Mouse (Mus musculus): ENCODE measurements around the gene Map3k5. TPM values are rescaled to one million over a fixed set of nuclear protein-coding genes. Genes with fewer than 3 reads are reported as not detected.

Map3k5 gene
- total and polyA plus RNA-seq, 2 experiments from 2014 or later = 1.5 to 5.3 TPM

GRCm38 (mm10) chr10:20036375-20036774 is 102.1 kb downstream of the Map3k5 start:
- Histone ChIP-seq H3K4me1 (ENCODE audit: insufficient read depth, low read length) (no peaks in the 10 kb centered on the region), H3K4me3 (ENCODE audit: low read depth, low read length) (no peak overlapping the region), H3K27me3 (ENCODE audit: insufficient read depth, low read length) (no peaks in the 10 kb centered on the region), H3K4me2 (ENCODE audit: low read depth, low read length, poor library complexity, severe bottlenecking) (no peak overlapping the region), H3K9me3 (ENCODE audit: low read length) (no peaks in the 10 kb centered on the region), H3K9ac (replicated peaks; ENCODE audit: low read length, poor library complexity, severe bottlenecking) (no peak overlapping the region), H3K27ac (ENCODE audit: low read depth, low read length) (no peak overlapping the region), H3K36me3 (ENCODE audit: insufficient read depth, low read length) (no peaks in the 10 kb centered on the region)
- DNase-seq (ENCODE audit: low spot score) (no peak), ATAC-seq (ENCODE audit: low FRiP score) (no peak)
- TF ChIP-seq CTCF (IDR thresholded peaks at IDR 0.05) = no peak
- WGBS = 86% methylated on average over 2 of the region's 2 CpGs

- Histone ChIP-seq H3K36me3 (ENCODE audit: insufficient read depth, low read length) (no peaks in the 10 kb centered on the region), H3K9ac (replicated peaks; ENCODE audit: low read length, poor library complexity, severe bottlenecking) (no peak overlapping the region), H3K27me3 (ENCODE audit: insufficient read depth, low read length) (no peaks in the 10 kb centered on the region), H3K4me2 (ENCODE audit: low read depth, low read length, poor library complexity, severe bottlenecking) (no peak overlapping the region), H3K27ac (ENCODE audit: low read depth, low read length) (no peak overlapping the region), H3K4me1 (ENCODE audit: insufficient read depth, low read length) (no peaks in the 10 kb centered on the region), H3K9me3 (ENCODE audit: low read length) (no peaks in the 10 kb centered on the region), H3K4me3 (ENCODE audit: low read depth, low read length) (no peak overlapping the region)
- TF ChIP-seq CTCF (IDR thresholded peaks at IDR 0.05) = no peak
- ATAC-seq (ENCODE audit: low FRiP score) = no peak
- WGBS = 77% methylated on average over 7 of the region's 7 CpGs
- DNase-seq (ENCODE audit: low spot score) = no peak
Measured at GRCm38 (mm10) chr10:20036846-20037245, 102.6 kb downstream of the Map3k5 start.

- H3K36me3 ChIP-seq (ENCODE audit: insufficient read depth, low read length) = no peaks in the 10 kb centered on the region
- no peak for ATAC-seq (ENCODE audit: low FRiP score)
- H3K9me3 ChIP-seq (ENCODE audit: low read length) = no peaks in the 10 kb centered on the region
- no peaks in the 10 kb centered on the region for H3K27me3 ChIP-seq (ENCODE audit: insufficient read depth, low read length)
- H3K4me2 ChIP-seq (ENCODE audit: low read depth, low read length, poor library complexity, severe bottlenecking) = no peak overlapping the region
- H3K9ac ChIP-seq (replicated peaks; ENCODE audit: low read length, poor library complexity, severe bottlenecking) = no peak overlapping the region
- H3K4me3 ChIP-seq (ENCODE audit: low read depth, low read length) = no peak overlapping the region
- 91% methylated on average over 3 of the region's 3 CpGs for WGBS
- no peak for TF ChIP-seq CTCF (IDR thresholded peaks at IDR 0.05)
- no peak for DNase-seq (ENCODE audit: low spot score)
- H3K4me1 ChIP-seq (ENCODE audit: insufficient read depth, low read length) = no peaks in the 10 kb centered on the region
- no peak overlapping the region for H3K27ac ChIP-seq (ENCODE audit: low read depth, low read length)
Measured at GRCm38 (mm10) chr10:20039531-20039930, 105.3 kb downstream of the Map3k5 start.

GRCm38 (mm10) chr10:20040116-20040515 is 105.8 kb downstream of the Map3k5 start:
- H3K36me3 ChIP-seq (ENCODE audit: insufficient read depth, low read length) = no peaks in the 10 kb centered on the region
- H3K4me3 ChIP-seq (ENCODE audit: low read depth, low read length) = no peak overlapping the region
- H3K27ac ChIP-seq (ENCODE audit: low read depth, low read length) = no peak overlapping the region
- DNase-seq (ENCODE audit: low spot score) (no peak), ATAC-seq (ENCODE audit: low FRiP score) (no peak)
- 38% methylated on average over 7 of the region's 7 CpGs for WGBS
- no peak overlapping the region for H3K9ac ChIP-seq (replicated peaks; ENCODE audit: low read length, poor library complexity, severe bottlenecking)
- no peaks in the 10 kb centered on the region for H3K27me3 ChIP-seq (ENCODE audit: insufficient read depth, low read length)
- no peak overlapping the region for H3K4me2 ChIP-seq (ENCODE audit: low read depth, low read length, poor library complexity, severe bottlenecking)
- H3K4me1 ChIP-seq (ENCODE audit: insufficient read depth, low read length) = no peaks in the 10 kb centered on the region
- H3K9me3 ChIP-seq (ENCODE audit: low read length) = no peaks in the 10 kb centered on the region
- TF ChIP-seq CTCF (IDR thresholded peaks at IDR 0.05) = no peak

GRCm38 (mm10) chr10:20040677-20041076 is 106.4 kb downstream of the Map3k5 start:
- no peaks in the 10 kb centered on the region for H3K9me3 ChIP-seq (ENCODE audit: low read length)
- no peak overlapping the region for H3K4me2 ChIP-seq (ENCODE audit: low read depth, low read length, poor library complexity, severe bottlenecking)
- no peak overlapping the region for H3K4me3 ChIP-seq (ENCODE audit: low read depth, low read length)
- H3K9ac ChIP-seq (replicated peaks; ENCODE audit: low read length, poor library complexity, severe bottlenecking) = no peak overlapping the region
- ATAC-seq (ENCODE audit: low FRiP score) (no peak), DNase-seq (ENCODE audit: low spot score) (no peak)
- H3K27me3 ChIP-seq (ENCODE audit: insufficient read depth, low read length) = no peaks in the 10 kb centered on the region
- H3K27ac ChIP-seq (ENCODE audit: low read depth, low read length) = no peak overlapping the region
- H3K4me1 ChIP-seq (ENCODE audit: insufficient read depth, low read length) = no peaks in the 10 kb centered on the region
- no peaks in the 10 kb centered on the region for H3K36me3 ChIP-seq (ENCODE audit: insufficient read depth, low read length)
- WGBS = 77% methylated on average over 4 of the region's 4 CpGs
- TF ChIP-seq CTCF (IDR thresholded peaks at IDR 0.05) = no peak

- no peak overlapping the region for H3K4me2 ChIP-seq (ENCODE audit: low read depth, low read length, poor library complexity, severe bottlenecking)
- H3K4me1 ChIP-seq (ENCODE audit: insufficient read depth, low read length) = no peaks in the 10 kb centered on the region
- no peaks in the 10 kb centered on the region for H3K36me3 ChIP-seq (ENCODE audit: insufficient read depth, low read length)
- no peak for ATAC-seq (ENCODE audit: low FRiP score)
- TF ChIP-seq CTCF (IDR thresholded peaks at IDR 0.05) = no peak
- no peaks in the 10 kb centered on the region for H3K9me3 ChIP-seq (ENCODE audit: low read length)
- WGBS = 96% methylated on average over 8 of the region's 8 CpGs
- H3K4me3 ChIP-seq (ENCODE audit: low read depth, low read length) = no peak overlapping the region
- no peak overlapping the region for H3K27ac ChIP-seq (ENCODE audit: low read depth, low read length)
- no peaks in the 10 kb centered on the region for H3K27me3 ChIP-seq (ENCODE audit: insufficient read depth, low read length)
- H3K9ac ChIP-seq (replicated peaks; ENCODE audit: low read length, poor library complexity, severe bottlenecking) = no peak overlapping the region
- no peak for DNase-seq (ENCODE audit: low spot score)
Measured at GRCm38 (mm10) chr10:20042081-20042480, 107.8 kb downstream of the Map3k5 start.

All from midbrain, postnatal 0 days (tissue).